ENCODE assay signal across 8 mouse cellular contexts in genomic region chr10:128524732-128525662, GRCm38 (mm10). TPM values are rescaled to one million over a fixed set of nuclear protein-coding genes. Genes with fewer than 3 reads are reported as not detected.
DNase-seq lines count a peak whose midpoint lies in the region; ATAC-seq lines count a peak whose summit lies in the region.

No protein-coding gene starts in this region.

- H3K27ac ChIP-seq in intestine, embryonic 16.5 days (ENCODE audit: low read length) = peak overlapping the region; percentile 88
- peak overlapping the region; percentile 87 for H3K27ac ChIP-seq in liver, embryonic 16.5 days (ENCODE audit: low read length)
- peak overlapping the region; percentile 50 for H3K27ac ChIP-seq in neural tube, embryonic 12.5 days

- no peaks in the 10 kb centered on the region for H3K9me3 ChIP-seq in intestine, embryonic 16.5 days (ENCODE audit: control insufficient read depth, low read length)
- H3K9me3 ChIP-seq in liver, embryonic 16.5 days (replicated peaks; ENCODE audit: control insufficient read depth, low read length) = no peaks in the 10 kb centered on the region
- no peaks in the 10 kb centered on the region for H3K9me3 ChIP-seq in neural tube, embryonic 12.5 days

- H3K4me3 ChIP-seq in intestine, embryonic 16.5 days (ENCODE audit: low read length) = peak overlapping the region; percentile 91
- H3K4me3 ChIP-seq in liver, embryonic 16.5 days (ENCODE audit: low read depth, low read length) = peak overlapping the region; percentile 88
- peak overlapping the region; percentile 78 for H3K4me3 ChIP-seq in neural tube, embryonic 12.5 days

- peak overlapping the region; percentile 98 for H3K4me2 ChIP-seq in intestine, embryonic 16.5 days (ENCODE audit: low read depth, low read length)
- H3K4me2 ChIP-seq in liver, embryonic 16.5 days (ENCODE audit: low read depth, low read length) = peak overlapping the region; percentile 100
- peak overlapping the region; percentile 99 for H3K4me2 ChIP-seq in neural tube, embryonic 12.5 days (replicated peaks)

- H3K9ac ChIP-seq in intestine, embryonic 16.5 days (ENCODE audit: low read depth, low read length) = peak overlapping the region; percentile 89
- peak overlapping the region; percentile 94 for H3K9ac ChIP-seq in liver, embryonic 16.5 days (ENCODE audit: low read depth, low read length)
- peak overlapping the region; percentile 75 for H3K9ac ChIP-seq in neural tube, embryonic 12.5 days

- no peaks in the 10 kb centered on the region for H3K27me3 ChIP-seq in intestine, embryonic 16.5 days (replicated peaks; ENCODE audit: control insufficient read depth, insufficient read depth, low read length)
- no peaks in the 10 kb centered on the region for H3K27me3 ChIP-seq in liver, embryonic 16.5 days (ENCODE audit: control insufficient read depth, insufficient read depth, low read depth, low read length)
- H3K27me3 ChIP-seq in neural tube, embryonic 12.5 days (replicated peaks) = peaks cover 7% of the 10 kb centered on the region

- peak; percentile 54 to 71 for DNase-seq in urinary bladder, postnatal 4 days (ENCODE audit: low spot score in 2 of 2)
- DNase-seq in urinary bladder, postnatal 25 days (ENCODE audit: low spot score) = no peak
- DNase-seq in cerebellum, postnatal 25 days = peak; percentile 68 to 71
- DNase-seq in gastrocnemius, postnatal 25 days = peak; percentile 50
- DNase-seq in testis, postnatal 10 days (ENCODE audit: low spot score) = peak; percentile 74

- peaks cover 6% of the 10 kb centered on the region for H3K36me3 ChIP-seq in intestine, embryonic 16.5 days (ENCODE audit: control insufficient read depth, insufficient read depth, low read length)
- peaks cover 2% of the 10 kb centered on the region for H3K36me3 ChIP-seq in liver, embryonic 16.5 days (ENCODE audit: control insufficient read depth, insufficient read depth)
- peaks cover 14% of the 10 kb centered on the region for H3K36me3 ChIP-seq in neural tube, embryonic 12.5 days

- under 1% methylated on average over 58 of the region's 58 CpGs for WGBS in intestine, embryonic 16.5 days
- WGBS in liver, embryonic 16.5 days (ENCODE audit: insufficient replicate concordance) = under 1% methylated on average over 58 of the region's 58 CpGs
- WGBS in neural tube, embryonic 12.5 days = under 1% methylated on average over 58 of the region's 58 CpGs

- peak; percentile 60 for ATAC-seq in intestine, embryonic 16.5 days
- ATAC-seq in liver, embryonic 16.5 days (ENCODE audit: low read depth) = peak; percentile 9
- peak; percentile 45 for ATAC-seq in neural tube, embryonic 12.5 days (ENCODE audit: low FRiP score, low read depth)

- peaks cover 10% of the 10 kb centered on the region for H3K4me1 ChIP-seq in intestine, embryonic 16.5 days (ENCODE audit: control insufficient read depth, insufficient read depth, low read length)
- peaks cover 18% of the 10 kb centered on the region for H3K4me1 ChIP-seq in liver, embryonic 16.5 days (ENCODE audit: control insufficient read depth, low read depth, low read length)
- H3K4me1 ChIP-seq in neural tube, embryonic 12.5 days = peaks cover 17% of the 10 kb centered on the region

RNA-seq across cellular contexts. Expression of gene Esyt1, which starts 0.7 kb away (rescaled TPM):
- 10 to 100 TPM; 12.5 to 17.6 TPM for total RNA-seq in gastrocnemius, postnatal 25 days (2021)
- polyA plus RNA-seq in intestine, embryonic 16.5 days (2015; fragmentation: Nextera tagmentation; extraction: Ambion mirVana) = 24.4 and 25.7 TPM in 2 replicates
- 10.3 and 10.5 TPM in 2 replicates for polyA plus RNA-seq in liver, embryonic 16.5 days (2015; fragmentation: Nextera tagmentation; extraction: Ambion mirVana)
- 38.3 and 45.3 TPM in 2 replicates for polyA plus RNA-seq in neural tube, embryonic 12.5 days (2016; fragmentation: Nextera tagmentation; extraction: Ambion mirVana)

RNA-seq across cellular contexts. Expression of gene Zc3h10, which starts 22.6 kb away (rescaled TPM):
- 1 to 10 TPM; 4.9 to 5.1 TPM for total RNA-seq in gastrocnemius, postnatal 25 days (2021)
- 13.3 and 13.6 TPM in 2 replicates for polyA plus RNA-seq in intestine, embryonic 16.5 days (2015; fragmentation: Nextera tagmentation; extraction: Ambion mirVana)
- polyA plus RNA-seq in liver, embryonic 16.5 days (2015; fragmentation: Nextera tagmentation; extraction: Ambion mirVana) = 4.9 and 5.7 TPM in 2 replicates
- 18.9 and 20.3 TPM in 2 replicates for polyA plus RNA-seq in neural tube, embryonic 12.5 days (2016; fragmentation: Nextera tagmentation; extraction: Ambion mirVana)

RNA-seq across cellular contexts. Expression of gene Rpl41, which starts 24.1 kb away (rescaled TPM):
- total RNA-seq in gastrocnemius, postnatal 25 days (2021) = 1,000 to 10,000 TPM in 1 of 2 experiments, 100 to 1,000 TPM in 1; 972 to 1,021 TPM
- 3,191 and 3,364 TPM in 2 replicates for polyA plus RNA-seq in intestine, embryonic 16.5 days (2015; fragmentation: Nextera tagmentation; extraction: Ambion mirVana)
- polyA plus RNA-seq in liver, embryonic 16.5 days (2015; fragmentation: Nextera tagmentation; extraction: Ambion mirVana) = 2,106 and 2,245 TPM in 2 replicates
- polyA plus RNA-seq in neural tube, embryonic 12.5 days (2016; fragmentation: Nextera tagmentation; extraction: Ambion mirVana) = 2,521 and 2,605 TPM in 2 replicates

RNA-seq across cellular contexts. Expression of gene Myl6b, which starts 26.5 kb away (rescaled TPM):
- total RNA-seq in gastrocnemius, postnatal 25 days (2021) = 10 to 100 TPM; 20.3 to 38.5 TPM
- polyA plus RNA-seq in intestine, embryonic 16.5 days (2015; fragmentation: Nextera tagmentation; extraction: Ambion mirVana) = 2.8 TPM in 2 replicates
- polyA plus RNA-seq in liver, embryonic 16.5 days (2015; fragmentation: Nextera tagmentation; extraction: Ambion mirVana) = 1.8 and 2.0 TPM in 2 replicates
- polyA plus RNA-seq in neural tube, embryonic 12.5 days (2016; fragmentation: Nextera tagmentation; extraction: Ambion mirVana) = 3.1 and 3.9 TPM in 2 replicates

RNA-seq across cellular contexts. Expression of gene Myl6, which starts 31.1 kb away (rescaled TPM):
- 100 to 1,000 TPM; 179 to 253 TPM for total RNA-seq in gastrocnemius, postnatal 25 days (2021)
- polyA plus RNA-seq in intestine, embryonic 16.5 days (2015; fragmentation: Nextera tagmentation; extraction: Ambion mirVana) = 1,841 and 1,876 TPM in 2 replicates
- polyA plus RNA-seq in liver, embryonic 16.5 days (2015; fragmentation: Nextera tagmentation; extraction: Ambion mirVana) = 448 and 465 TPM in 2 replicates
- polyA plus RNA-seq in neural tube, embryonic 12.5 days (2016; fragmentation: Nextera tagmentation; extraction: Ambion mirVana) = 879 and 909 TPM in 2 replicates

Comparison
In these comparisons a context has a peak if more than half of its experiments do, and no peak if none do; other contexts are left out.
1. ATAC-seq: peak in every context shown above with its lines; median percentile 60 in intestine, embryonic 16.5 days; 45 in neural tube, embryonic 12.5 days; 9 in liver, embryonic 16.5 days.